Mouse (Mus musculus) brain, embryonic 14.5 days (tissue): ENCODE measurements around the gene Map3k13. TPM values are rescaled to one million over a fixed set of nuclear protein-coding genes. Genes with fewer than 3 reads are reported as not detected.

ENCODE experiments used
- DNase-seq: peaks from one replicate; pipeline ENCODE4 v3.0.0-alpha.2; 2011; ENCODE audit warnings: low read depth
- CTCF ChIP-seq: fragments of 200-500 bp; IDR thresholded peaks from 2 replicates; pipeline ENCODE4 v1.5.1; 2012; ENCODE audit warnings: inconsistent platforms, mild to moderate bottlenecking, moderate library complexity, borderline replicate concordance; ENCODE audit not compliant: insufficient read depth, insufficient read length; ENCODE audit errors: extremely low read depth
- POLR2A ChIP-seq: fragments of 200-500 bp; IDR thresholded peaks from 2 replicates; pipeline ENCODE4 v1.6.1; 2012; ENCODE audit warnings: mild to moderate bottlenecking, inconsistent platforms, borderline replicate concordance; ENCODE audit not compliant: poor library complexity, insufficient read depth, insufficient read length, severe bottlenecking; ENCODE audit errors: extremely low read depth
- polyA plus RNA-seq: library from polyadenylated mRNA; depleted of rRNA; stranded (reverse); fragments of >200 nt; gene quantifications from 2 replicates; pipeline ENCODE4 v1.2.3, GENCODE M21; 2012

The Map3k13 gene
- polyA plus RNA-seq, 1 experiment = 13.2 TPM

DNA sequence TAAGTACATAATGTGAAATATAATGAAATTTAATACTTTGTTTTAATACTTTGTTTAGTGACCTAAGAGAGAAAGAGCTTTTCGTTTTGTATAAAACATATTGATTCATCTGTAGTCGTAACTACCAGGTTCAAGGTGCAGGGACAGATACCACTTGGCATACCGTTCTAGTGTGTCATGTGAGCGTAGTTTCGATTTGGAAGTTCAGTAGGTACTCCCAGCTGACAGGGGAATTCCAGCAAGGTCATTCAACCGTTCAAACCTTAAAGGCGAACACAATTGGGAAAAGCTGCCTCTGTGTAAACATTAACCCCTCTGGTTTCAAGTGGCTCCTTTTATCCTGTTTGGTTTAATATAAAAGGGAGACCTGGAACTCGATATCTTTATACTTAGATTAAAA is 24.5 kb downstream of the Map3k13 start:
- no peak for TF ChIP-seq CTCF
- TF ChIP-seq POLR2A = no peak
- no peak for DNase-seq

- no peak for DNase-seq
- TF ChIP-seq CTCF = no peak
- TF ChIP-seq POLR2A = no peak
These were observed 31.5 kb downstream of the Map3k13 start for GRCm38 (mm10) chr16:21825612-21826031.

DNA sequence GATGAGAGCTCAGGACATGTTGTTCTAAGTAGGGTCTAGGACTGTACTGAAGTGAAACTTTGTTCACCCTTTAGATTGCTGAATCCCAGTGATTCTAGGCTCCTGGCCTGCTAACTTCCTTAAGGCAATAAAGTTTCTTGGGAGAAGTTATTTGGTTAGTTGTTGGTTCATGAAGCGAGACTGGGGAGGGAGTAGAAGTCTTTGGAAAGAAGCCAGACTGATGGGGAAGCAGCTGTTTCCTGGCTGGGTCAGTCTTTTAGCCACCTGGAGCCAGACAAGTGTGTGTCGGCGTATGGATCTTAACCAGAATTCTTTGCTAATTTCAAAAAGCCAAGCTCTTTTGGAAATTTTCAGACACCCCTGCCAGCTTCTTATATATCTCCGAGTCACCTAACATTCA is 33.0 kb downstream of the Map3k13 start:
- DNase-seq = no peak
- TF ChIP-seq CTCF (no peak), POLR2A (no peak)

DNA sequence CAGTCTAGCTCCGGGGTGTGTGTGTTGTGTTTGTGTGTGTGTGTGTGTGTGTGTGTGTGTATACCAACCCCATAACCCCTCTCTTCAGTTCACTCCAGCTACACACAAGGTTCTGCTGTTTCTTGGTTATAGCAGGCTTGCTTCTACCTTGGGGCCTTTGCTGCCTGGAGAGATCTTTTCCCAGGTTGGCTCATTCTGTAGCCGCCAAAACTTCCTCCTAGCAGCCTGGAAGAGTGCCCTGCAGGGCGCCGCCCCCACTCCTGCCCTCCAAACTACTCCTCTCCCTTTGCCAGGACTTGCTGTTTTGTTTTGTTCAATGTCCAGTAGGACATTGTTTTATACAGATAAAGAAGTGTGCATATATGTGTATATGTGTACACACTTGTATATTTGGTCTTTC is 33.4 kb downstream of the Map3k13 start:
- TF ChIP-seq POLR2A = no peak
- no peak for TF ChIP-seq CTCF
- DNase-seq = no peak

GRCm38 (mm10) chr16:21829711-21830110 is 35.6 kb downstream of the Map3k13 start:
- TF ChIP-seq CTCF (no peak), POLR2A (no peak)
- DNase-seq = peak; percentile 13

DNA sequence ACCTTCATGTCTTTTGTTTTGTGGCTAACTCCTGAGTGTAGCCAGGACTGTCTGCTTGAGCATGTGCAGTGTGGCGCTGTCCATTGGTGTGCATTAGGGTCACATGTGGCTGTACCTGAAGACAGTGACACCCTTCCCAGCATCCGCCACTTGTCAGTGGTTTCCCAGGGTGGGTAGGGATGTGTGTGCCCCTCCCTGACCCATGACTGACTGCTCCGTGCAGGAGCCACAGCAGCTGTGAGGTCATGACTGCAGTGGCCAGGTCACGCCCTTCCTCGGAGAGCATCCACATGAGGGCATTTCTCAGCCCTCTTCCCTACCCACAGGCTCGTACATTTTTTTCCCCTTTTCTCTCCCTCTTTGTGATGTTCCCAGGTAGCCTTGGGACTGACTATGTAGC is 36.6 kb downstream of the Map3k13 start:
- no peak for DNase-seq
- TF ChIP-seq POLR2A (no peak), CTCF (no peak)

GRCm38 (mm10) chr16:21831764-21832163 is 37.6 kb downstream of the Map3k13 start:
- TF ChIP-seq CTCF = no peak
- no peak for TF ChIP-seq POLR2A
- no peak for DNase-seq

- no peak for DNase-seq
- no peak for TF ChIP-seq CTCF
- TF ChIP-seq POLR2A = no peak
These were observed 39.3 kb downstream of the Map3k13 start for GRCm38 (mm10) chr16:21833469-21833868.

GRCm38 (mm10) chr16:21833970-21834369 is 39.8 kb downstream of the Map3k13 start:
- TF ChIP-seq CTCF (no peak), POLR2A (no peak)
- DNase-seq = no peak

GRCm38 (mm10) chr16:21834866-21835583 is 40.9 kb downstream of the Map3k13 start:
- TF ChIP-seq POLR2A (no peak), CTCF (no peak)
- no peak for DNase-seq

DNA sequence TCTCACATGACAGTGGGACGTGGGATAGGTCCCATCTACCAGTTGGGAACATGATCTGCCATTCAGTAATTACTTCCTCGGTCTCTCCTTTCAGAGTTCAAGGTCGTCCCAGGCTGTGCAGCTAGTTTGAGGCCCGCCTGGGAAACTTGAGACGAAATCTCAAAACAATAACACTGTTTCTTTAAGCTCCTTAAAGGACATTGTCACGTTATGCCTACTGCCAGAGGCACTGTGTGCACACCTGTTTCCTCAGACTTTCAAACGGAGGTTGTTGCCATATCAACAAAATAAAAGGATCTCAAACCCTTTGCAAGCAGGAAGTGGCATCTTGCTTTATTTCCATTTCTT is 41.4 kb downstream of the Map3k13 start:
- no peak for DNase-seq
- no peak for TF ChIP-seq CTCF
- TF ChIP-seq POLR2A = no peak

DNA sequence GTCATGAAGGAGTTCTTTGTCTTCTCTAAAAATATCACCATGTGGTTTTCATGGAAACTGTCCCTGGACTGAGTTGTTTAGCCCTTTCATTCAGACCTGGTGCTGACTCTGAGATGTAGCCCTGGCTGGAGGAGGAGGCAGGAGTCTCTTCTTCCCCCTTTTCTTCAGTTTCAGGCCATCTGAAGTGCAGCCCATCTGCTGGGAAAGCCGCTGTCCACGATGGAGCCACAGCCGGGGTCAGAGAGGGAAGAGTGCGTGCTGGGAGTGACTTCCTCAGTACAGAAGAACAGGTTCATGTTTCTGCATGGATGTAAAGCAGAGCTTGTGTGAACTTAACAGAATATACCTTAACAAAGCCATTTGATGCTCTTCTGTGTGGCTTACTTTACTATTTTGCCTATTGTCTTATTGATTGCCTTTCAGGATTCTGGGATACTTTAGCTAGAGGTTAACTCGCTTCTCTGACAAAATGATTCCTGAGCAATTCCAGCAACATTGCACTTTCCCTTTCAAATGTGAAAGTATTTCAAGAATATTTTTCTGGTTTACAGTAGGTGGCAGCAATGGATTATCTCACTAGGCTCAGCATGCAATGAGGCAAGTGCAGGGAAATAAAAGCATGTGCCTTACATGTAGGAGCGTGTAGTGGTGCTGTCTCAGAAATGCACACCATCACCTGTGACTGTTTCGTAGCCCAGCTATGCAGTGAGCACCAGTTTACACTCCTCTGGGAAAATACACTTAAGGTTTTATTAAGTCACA is 42.3 kb downstream of the Map3k13 start:
- no peak for TF ChIP-seq POLR2A
- peak; percentile 50; the same call in 1 of the 2 replicates for TF ChIP-seq CTCF
- peak; percentile 87 for DNase-seq

- no peak for DNase-seq
- TF ChIP-seq POLR2A = no peak
- TF ChIP-seq CTCF = no peak
These were observed 43.5 kb downstream of the Map3k13 start for GRCm38 (mm10) chr16:21837694-21838093.
